Mouse (Mus musculus) liver, embryonic 13.5 days (tissue): ENCODE results near the gene Ckap4. TPM values are rescaled to one million over a fixed set of nuclear protein-coding genes. Genes with fewer than 3 reads are reported as not detected.

ENCODE experiments used
- ATAC-seq: fragments of 200-750 bp; cut with Nextera tagmentation; 2 replicates; pipeline ENCODE4 v1.8.0; 2017; ENCODE audit warnings: low read depth, mild to moderate bottlenecking, moderate number of reproducible peaks, moderate library complexity
- DNase-seq: peaks from one replicate; pipeline ENCODE4 v3.0.0; 2022
- H3K27ac ChIP-seq: fragments of 300-500 bp; sonication (generic); 2 replicates; pipeline ENCODE4 v1.5.1; 2015; ENCODE audit warnings: moderate library complexity, mild to moderate bottlenecking, inconsistent platforms
- H3K27me3 ChIP-seq: fragments of 300-500 bp; sonication (generic); 2 replicates; pipeline ENCODE4 v1.6.1; 2015; ENCODE audit warnings: mild to moderate bottlenecking, inconsistent platforms
- H3K36me3 ChIP-seq: fragments of 300-500 bp; sonication (generic); 2 replicates; pipeline ENCODE4 v1.6.1; 2015; ENCODE audit warnings: mild to moderate bottlenecking, inconsistent platforms
- H3K4me1 ChIP-seq: fragments of 300-500 bp; sonication (generic); replicated peaks from 2 replicates; pipeline ENCODE4 v1.6.1; 2015; ENCODE audit warnings: inconsistent platforms
- H3K4me2 ChIP-seq: fragments of 300-500 bp; sonication (generic); 2 replicates; pipeline ENCODE4 v1.6.1; 2015; ENCODE audit warnings: inconsistent platforms, mild to moderate bottlenecking, moderate library complexity
- H3K4me3 ChIP-seq: fragments of 300-500 bp; sonication (generic); replicated peaks from 2 replicates; pipeline ENCODE4 v1.5.1; 2015; ENCODE audit warnings: mild to moderate bottlenecking, inconsistent platforms
- H3K9ac ChIP-seq: fragments of 300-500 bp; sonication (generic); 2 replicates; pipeline ENCODE4 v1.6.1; 2015; ENCODE audit warnings: mild to moderate bottlenecking, inconsistent platforms
- H3K9me3 ChIP-seq: fragments of 300-500 bp; sonication (generic); replicated peaks from 2 replicates; pipeline ENCODE4 v1.6.1; 2016; ENCODE audit warnings: inconsistent platforms
- WGBS: fragments of 180-500 bp; shearing (Covaris S2); methylation state at CpG from one replicate; pipeline ENCODE4 v1.1.7; 2015; ENCODE audit not compliant: insufficient replicate concordance; 5-methylcytosine and 5-hydroxymethylcytosine counted together
- polyA plus RNA-seq: library from polyadenylated mRNA; unstranded; fragments of >200 nt; fragmentation: Nextera tagmentation; extraction: Ambion mirVana; gene quantifications from 2 replicates; pipeline ENCODE4 v1.2.1, GENCODE M21; 2015

The Ckap4 gene
- polyA plus RNA-seq, 1 experiment from 2014 or later = 11.3 TPM

GRCm38 (mm10) chr10:84477045-84477612, 56.7 kb downstream of the Ckap4 start:
- Histone ChIP-seq H3K4me1 (peaks cover 14% of the 10 kb centered on the region; the same call in 1 of the 2 replicates), H3K36me3 (no peaks in the 10 kb centered on the region), H3K27ac (no peak overlapping the region), H3K9me3 (no peaks in the 10 kb centered on the region), H3K27me3 (no peaks in the 10 kb centered on the region), H3K4me3 (no peak overlapping the region), H3K9ac (no peak overlapping the region), H3K4me2 (no peak overlapping the region)
- WGBS = 60% methylated on average over 4 of the region's 4 CpGs
- DNase-seq (no peak), ATAC-seq (no peak)

Other genes with a start within 250 kb of the Ckap4 start
- gene Nuak1, start 93.5 kb downstream of the Ckap4 start, polyA plus RNA-seq = 0.12 TPM in 2 replicates
- 39.0 and 46.5 TPM in 2 replicates for gene Tcp11l2, start 42.6 kb upstream of the Ckap4 start, polyA plus RNA-seq
- gene Polr3b, start 88.2 kb upstream of the Ckap4 start, polyA plus RNA-seq = 5.7 and 8.4 TPM in 2 replicates
- not detected in 2 replicates for gene Rfx4, start 222.0 kb upstream of the Ckap4 start, polyA plus RNA-seq